ENCODE assay signal across 26 mouse cellular contexts in the genomic region with DNA sequence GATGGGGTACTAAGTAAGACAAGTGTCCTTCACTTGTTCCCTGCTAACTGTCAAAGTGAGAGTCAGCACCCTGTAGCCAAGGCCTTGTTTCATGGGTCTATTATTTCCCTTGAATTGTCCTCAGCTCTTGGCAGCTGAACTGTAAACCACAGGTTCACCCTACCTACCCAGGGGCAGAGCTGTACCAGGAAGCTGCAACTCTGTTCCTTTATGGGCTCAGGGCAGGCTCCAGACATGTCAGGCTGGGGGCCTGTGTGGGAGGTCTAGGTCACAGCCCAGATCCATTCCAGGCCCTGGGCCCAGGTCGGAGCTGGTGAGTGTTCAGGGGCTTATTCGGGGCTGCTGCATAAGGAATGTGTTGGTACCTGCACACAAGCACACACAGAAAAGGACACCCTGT. TPM values are rescaled to one million over a fixed set of nuclear protein-coding genes. Genes with fewer than 3 reads are reported as not detected.
DNase-seq lines count a peak whose midpoint lies in the region; ATAC-seq lines count a peak whose summit lies in the region.
"Had no signal": no experiment of that assay in that cellular context is flagged by ENCODE, and none has a peak within 500 bp of the region (broad histone marks: within the 10 kb centered on the region; RNA-seq: fewer than 3 reads in every experiment).

No protein-coding gene starts in this region.

- 67% methylated on average over 2 of the region's 2 CpGs for WGBS in lung, embryonic 15.5 days
- 59% methylated on average over 2 of the region's 2 CpGs for WGBS in embryonic facial prominence, embryonic 12.5 days
- WGBS in intestine, embryonic 15.5 days, result 30% methylated on average over 2 of the region's 2 CpGs
- 59% methylated on average over 2 of the region's 2 CpGs for WGBS in stomach, embryonic 15.5 days

- H3K4me3 ChIP-seq in lung, embryonic 15.5 days, result no peak overlapping the region
- H3K4me3 ChIP-seq in embryonic facial prominence, embryonic 12.5 days, result no peak overlapping the region
- H3K4me3 ChIP-seq in intestine, embryonic 15.5 days (replicated peaks), result no peak overlapping the region
- no peak overlapping the region for H3K4me3 ChIP-seq in stomach, embryonic 15.5 days (replicated peaks)
- H3K4me3 ChIP-seq: forebrain, embryonic 15.5 days; hindbrain, embryonic 13.5 days; limb, embryonic 15.5 days; midbrain, embryonic 13.5 days; neural tube, embryonic 13.5 days had no signal

- H3K9me3 ChIP-seq in lung, embryonic 15.5 days, result no peaks in the 10 kb centered on the region
- no peaks in the 10 kb centered on the region for H3K9me3 ChIP-seq in embryonic facial prominence, embryonic 12.5 days
- H3K9me3 ChIP-seq in intestine, embryonic 15.5 days, result no peaks in the 10 kb centered on the region
- H3K9me3 ChIP-seq in stomach, embryonic 15.5 days, result no peaks in the 10 kb centered on the region
- H3K9me3 ChIP-seq: forebrain, embryonic 15.5 days; hindbrain, embryonic 13.5 days; limb, embryonic 15.5 days; midbrain, embryonic 13.5 days; neural tube, embryonic 13.5 days had no signal

- no peak overlapping the region for H3K9ac ChIP-seq in lung, embryonic 15.5 days
- H3K9ac ChIP-seq in embryonic facial prominence, embryonic 12.5 days, result no peak overlapping the region
- H3K9ac ChIP-seq in intestine, embryonic 15.5 days, result no peak overlapping the region
- H3K9ac ChIP-seq in stomach, embryonic 15.5 days, result no peak overlapping the region
- H3K9ac ChIP-seq: forebrain, embryonic 15.5 days; hindbrain, embryonic 13.5 days; limb, embryonic 15.5 days; midbrain, embryonic 13.5 days; neural tube, embryonic 13.5 days had no signal

- H3K27me3 ChIP-seq in lung, embryonic 15.5 days, result no peaks in the 10 kb centered on the region; the same call in 1 of the 2 replicates
- peaks cover 7% of the 10 kb centered on the region for H3K27me3 ChIP-seq in embryonic facial prominence, embryonic 12.5 days
- H3K27me3 ChIP-seq in intestine, embryonic 15.5 days (replicated peaks), result no peaks in the 10 kb centered on the region; the same call in 1 of the 2 replicates
- 0 out of 2 replicates have a peak, but pooled peaks cover 3% of the 10 kb centered on the region for H3K27me3 ChIP-seq in stomach, embryonic 15.5 days (replicated peaks)

- peak overlapping the region; percentile 50 for H3K27ac ChIP-seq in lung, embryonic 15.5 days
- H3K27ac ChIP-seq in embryonic facial prominence, embryonic 12.5 days, result peak overlapping the region; percentile 41; the same call in 1 of the 2 replicates
- H3K27ac ChIP-seq in intestine, embryonic 15.5 days, result peak overlapping the region; percentile 87
- H3K27ac ChIP-seq in stomach, embryonic 15.5 days, result peak overlapping the region; percentile 84
- H3K27ac ChIP-seq: forebrain, embryonic 15.5 days; hindbrain, embryonic 13.5 days; kidney, postnatal 0 days; limb, embryonic 15.5 days; midbrain, embryonic 13.5 days; neural tube, embryonic 13.5 days had no signal

- no peak for ATAC-seq in lung, embryonic 15.5 days (ENCODE audit: borderline replicate concordance, extremely low read depth, low FRiP score, low TSS enrichment)
- ATAC-seq in embryonic facial prominence, embryonic 12.5 days (ENCODE audit: insufficient number of reproducible peaks, insufficient read depth, low FRiP score, low TSS enrichment), result no peak
- ATAC-seq in intestine, embryonic 15.5 days, result peak; percentile 64
- peak; percentile 16; the same call in 1 of the 2 replicates for ATAC-seq in stomach, embryonic 15.5 days (ENCODE audit: insufficient read depth, low FRiP score, low read depth)
- ATAC-seq: forebrain, embryonic 15.5 days; midbrain, embryonic 13.5 days had no signal

- no peak overlapping the region for H3K4me2 ChIP-seq in lung, embryonic 15.5 days
- H3K4me2 ChIP-seq in embryonic facial prominence, embryonic 12.5 days (replicated peaks), result no peak overlapping the region
- H3K4me2 ChIP-seq in intestine, embryonic 15.5 days (replicated peaks), result peak overlapping the region; percentile 17; the same call in 1 of the 2 replicates
- no peak overlapping the region for H3K4me2 ChIP-seq in stomach, embryonic 15.5 days
- H3K4me2 ChIP-seq: forebrain, embryonic 15.5 days; heart, embryonic 11.5 days; hindbrain, embryonic 13.5 days; limb, embryonic 15.5 days; midbrain, embryonic 13.5 days; neural tube, embryonic 13.5 days had no signal

- peaks cover 21% of the 10 kb centered on the region for H3K4me1 ChIP-seq in lung, embryonic 15.5 days
- peaks cover 11% of the 10 kb centered on the region; the same call in 1 of the 2 replicates for H3K4me1 ChIP-seq in embryonic facial prominence, embryonic 12.5 days
- H3K4me1 ChIP-seq in intestine, embryonic 15.5 days (replicated peaks), result peaks cover 31% of the 10 kb centered on the region
- 0 out of 2 replicates have a peak, but pooled peaks cover 4% of the 10 kb centered on the region for H3K4me1 ChIP-seq in stomach, embryonic 15.5 days

- DNase-seq in lung, postnatal 25 days (ENCODE audit: low spot score), result no peak
- DNase-seq in spleen, postnatal 14 days (ENCODE audit: low spot score in 2 of 2), result no peak
- DNase-seq in adrenal gland, postnatal 4 days (ENCODE audit: low spot score in 2 of 2), result no peak
- DNase-seq: adrenal gland, postnatal 36 days; B cell, adult 2 months; cerebellum, adult 18-20 months; gastrocnemius, postnatal 36 days; heart, postnatal 14 days; kidney, adult 11 months; spleen, adult 18-20 months; thymus, postnatal 14 days had no signal

- no peaks in the 10 kb centered on the region for H3K36me3 ChIP-seq in lung, embryonic 15.5 days
- H3K36me3 ChIP-seq in embryonic facial prominence, embryonic 12.5 days, result no peaks in the 10 kb centered on the region
- H3K36me3 ChIP-seq in intestine, embryonic 15.5 days, result no peaks in the 10 kb centered on the region
- H3K36me3 ChIP-seq in stomach, embryonic 15.5 days, result no peaks in the 10 kb centered on the region
- H3K36me3 ChIP-seq: forebrain, embryonic 15.5 days; hindbrain, embryonic 13.5 days; limb, embryonic 15.5 days; midbrain, embryonic 13.5 days; neural tube, embryonic 13.5 days had no signal

RNA-seq across cellular contexts. Expression of gene Krt15, which starts 3.7 kb away (rescaled TPM):
- 49.1 and 59.3 TPM in 2 replicates for polyA plus RNA-seq in lung, embryonic 15.5 days (2015; fragmentation: Nextera tagmentation; extraction: Ambion mirVana)
- polyA plus RNA-seq in embryonic facial prominence, embryonic 12.5 days (2016; fragmentation: Nextera tagmentation; extraction: Ambion mirVana), result 73.4 and 93.1 TPM in 2 replicates
- 4.7 and 5.9 TPM in 2 replicates for polyA plus RNA-seq in intestine, embryonic 15.5 days (2015; fragmentation: Nextera tagmentation; extraction: Ambion mirVana)
- polyA plus RNA-seq in stomach, embryonic 15.5 days (2015; fragmentation: Nextera tagmentation; extraction: Ambion mirVana), result 698 and 1,006 TPM in 2 replicates
- under 1 TPM in 1 of 2 experiments, not detected in 1; 0.31 TPM for total RNA-seq in adrenal gland, postnatal 4 days (2021)
- total RNA-seq: adrenal gland, postnatal 36 days; gastrocnemius, postnatal 36 days; left cerebral cortex, postnatal 14 days; megakaryocyte progenitor cell, adult 5-6 weeks had no signal

RNA-seq across cellular contexts. Expression of gene Krt19, which starts 9.1 kb away (rescaled TPM):
- 253 and 264 TPM in 2 replicates for polyA plus RNA-seq in lung, embryonic 15.5 days (2015; fragmentation: Nextera tagmentation; extraction: Ambion mirVana)
- polyA plus RNA-seq in embryonic facial prominence, embryonic 12.5 days (2016; fragmentation: Nextera tagmentation; extraction: Ambion mirVana), result 17.6 and 19.9 TPM in 2 replicates
- 743 and 782 TPM in 2 replicates for polyA plus RNA-seq in intestine, embryonic 15.5 days (2015; fragmentation: Nextera tagmentation; extraction: Ambion mirVana)
- 796 and 889 TPM in 2 replicates for polyA plus RNA-seq in stomach, embryonic 15.5 days (2015; fragmentation: Nextera tagmentation; extraction: Ambion mirVana)
- total RNA-seq in adrenal gland, postnatal 4 days (2021), result 10 to 100 TPM; 11.1 to 12.7 TPM
- total RNA-seq: megakaryocyte progenitor cell, adult 5-6 weeks had no signal

RNA-seq across cellular contexts. Expression of gene Krt13, which starts 18.0 kb away (rescaled TPM):
- 4.0 and 7.4 TPM in 2 replicates for polyA plus RNA-seq in lung, embryonic 15.5 days (2015; fragmentation: Nextera tagmentation; extraction: Ambion mirVana)
- not detected in 2 replicates for polyA plus RNA-seq in embryonic facial prominence, embryonic 12.5 days (2016; fragmentation: Nextera tagmentation; extraction: Ambion mirVana)
- 0.50 and 0.58 TPM in 2 replicates for polyA plus RNA-seq in intestine, embryonic 15.5 days (2015; fragmentation: Nextera tagmentation; extraction: Ambion mirVana)
- 397 and 779 TPM in 2 replicates for polyA plus RNA-seq in stomach, embryonic 15.5 days (2015; fragmentation: Nextera tagmentation; extraction: Ambion mirVana)
- not detected for total RNA-seq in adrenal gland, postnatal 4 days (2021)
- total RNA-seq: adrenal gland, postnatal 36 days; gastrocnemius, postnatal 36 days; heart, postnatal 14 days; layer of hippocampus, postnatal 25 days; left cerebral cortex, postnatal 14 days; megakaryocyte progenitor cell, adult 5-6 weeks had no signal
- polyA plus RNA-seq: forebrain, embryonic 15.5 days; heart, embryonic 11.5 days; hindbrain, embryonic 13.5 days; liver, embryonic 16.5 days; neural tube, embryonic 13.5 days had no signal

RNA-seq across cellular contexts. Expression of gene Krt36, which starts 34.0 kb away (rescaled TPM):
- polyA plus RNA-seq in lung, embryonic 15.5 days (2015; fragmentation: Nextera tagmentation; extraction: Ambion mirVana), result 0.13 and 0.20 TPM in 2 replicates
- 0.09 TPM in 1 of 2 replicates, not detected in the other for polyA plus RNA-seq in embryonic facial prominence, embryonic 12.5 days (2016; fragmentation: Nextera tagmentation; extraction: Ambion mirVana)
- not detected in 2 replicates for polyA plus RNA-seq in intestine, embryonic 15.5 days (2015; fragmentation: Nextera tagmentation; extraction: Ambion mirVana)
- 0.13 and 0.37 TPM in 2 replicates for polyA plus RNA-seq in stomach, embryonic 15.5 days (2015; fragmentation: Nextera tagmentation; extraction: Ambion mirVana)
- total RNA-seq in adrenal gland, postnatal 4 days (2021), result under 1 TPM in 1 of 2 experiments, not detected in 1; 0.48 TPM
- total RNA-seq: gastrocnemius, postnatal 36 days; layer of hippocampus, postnatal 25 days; left cerebral cortex, postnatal 14 days; megakaryocyte progenitor cell, adult 5-6 weeks had no signal
- polyA plus RNA-seq: forebrain, embryonic 15.5 days; heart, embryonic 11.5 days; hindbrain, embryonic 13.5 days; liver, embryonic 16.5 days; midbrain, embryonic 13.5 days; neural tube, embryonic 13.5 days had no signal

RNA-seq across cellular contexts. Expression of gene Krt35, which starts 43.4 kb away (rescaled TPM):
- polyA plus RNA-seq in lung, embryonic 15.5 days (2015; fragmentation: Nextera tagmentation; extraction: Ambion mirVana), result not detected in 2 replicates
- polyA plus RNA-seq in embryonic facial prominence, embryonic 12.5 days (2016; fragmentation: Nextera tagmentation; extraction: Ambion mirVana), result not detected in 2 replicates
- not detected in 2 replicates for polyA plus RNA-seq in intestine, embryonic 15.5 days (2015; fragmentation: Nextera tagmentation; extraction: Ambion mirVana)
- polyA plus RNA-seq in stomach, embryonic 15.5 days (2015; fragmentation: Nextera tagmentation; extraction: Ambion mirVana), result 0.32 TPM in 1 of 2 replicates, not detected in the other
- not detected for total RNA-seq in adrenal gland, postnatal 4 days (2021)
- total RNA-seq: adrenal gland, postnatal 36 days; gastrocnemius, postnatal 36 days; heart, postnatal 14 days; layer of hippocampus, postnatal 25 days; left cerebral cortex, postnatal 14 days; megakaryocyte progenitor cell, adult 5-6 weeks had no signal
- polyA plus RNA-seq: forebrain, embryonic 15.5 days; heart, embryonic 11.5 days; hindbrain, embryonic 13.5 days; kidney, postnatal 0 days; liver, embryonic 16.5 days; midbrain, embryonic 13.5 days; neural tube, embryonic 13.5 days had no signal

Comparison
In these comparisons a context has a peak if more than half of its experiments do, and no peak if none do; other contexts are left out.
1. ATAC-seq: peak in intestine, embryonic 15.5 days (single experiment) and stomach, embryonic 15.5 days (single experiment); none in lung, embryonic 15.5 days (single experiment) and embryonic facial prominence, embryonic 12.5 days (single experiment).
2. RNA of gene Krt19, which starts 9.1 kb away (polyA plus RNA-seq): 796 to 889 TPM in stomach, embryonic 15.5 days, 743 to 782 TPM in intestine, embryonic 15.5 days and 253 to 264 TPM in lung, embryonic 15.5 days; 17.6 to 19.9 TPM in embryonic facial prominence, embryonic 12.5 days; every median in the first group is over 10 times any median in the second.
3. RNA of gene Krt13, which starts 18.0 kb away (polyA plus RNA-seq): 397 to 779 TPM in stomach, embryonic 15.5 days; 4.0 to 7.4 TPM in lung, embryonic 15.5 days, 0.50 to 0.58 TPM in intestine, embryonic 15.5 days and not detected in embryonic facial prominence, embryonic 12.5 days; every median in the first group is over 10 times any median in the second.
4. Peak in every context shown above with its lines, with median percentiles within 50 percentile points of each other: H3K27ac ChIP-seq.